Mouse (Mus musculus) mesoderm, embryonic 11.5 days (tissue): Measurements from ENCODE around the gene Asb6.

Source experiments
- DNase-seq: peaks from one replicate; pipeline ENCODE4 v3.0.0-alpha.2; 2012; ENCODE audit warnings: low read depth, low spot score

Asb6 gene

GRCm38 (mm10) chr2:30796382-30796781, 33.8 kb downstream of the Asb6 start:
- DNase-seq: peak; percentile 89

GRCm38 (mm10) chr2:30795889-30796275, 34.3 kb downstream of the Asb6 start:
- DNase-seq: no peak

GRCm38 (mm10) chr2:30795271-30795888, 34.8 kb downstream of the Asb6 start:
- DNase-seq: no peak

- DNase-seq: peak; percentile 94
These were observed 35.7 kb downstream of the Asb6 start for GRCm38 (mm10) chr2:30794179-30795108.

GRCm38 (mm10) chr2:30792061-30792460, 38.1 kb downstream of the Asb6 start:
- DNase-seq: no peak

GRCm38 (mm10) chr2:30787466-30787865, 42.7 kb downstream of the Asb6 start:
- DNase-seq: no peak

- peak; percentile 77 for DNase-seq
These were observed 45.8 kb downstream of the Asb6 start for GRCm38 (mm10) chr2:30784078-30784994.

GRCm38 (mm10) chr2:30783346-30783745, 46.8 kb downstream of the Asb6 start:
- peak; percentile 79 for DNase-seq

GRCm38 (mm10) chr2:30782312-30783290, 47.5 kb downstream of the Asb6 start:
- no peak for DNase-seq

- peak; percentile 83 for DNase-seq
These were observed 50.9 kb downstream of the Asb6 start for GRCm38 (mm10) chr2:30779241-30779640.

- DNase-seq: no peak
These were observed 51.9 kb downstream of the Asb6 start for GRCm38 (mm10) chr2:30778235-30778634.

- no peak for DNase-seq
These were observed 52.9 kb downstream of the Asb6 start for GRCm38 (mm10) chr2:30777266-30777665.

- no peak for DNase-seq
These were observed 54.2 kb downstream of the Asb6 start for GRCm38 (mm10) chr2:30775955-30776354.

- DNase-seq: no peak
These were observed 56.7 kb downstream of the Asb6 start for GRCm38 (mm10) chr2:30773313-30774005.
